Mouse (Mus musculus) lung, postnatal 25 days (tissue): Measurements from ENCODE around the gene Dkk3.
"Not testable (repeated sequence)": the region's sequence is repeated elsewhere in the genome, so short reads cannot be mapped to it uniquely, and the experiment has no call there.

Experiments
- DNase-seq: peaks from one replicate; pipeline ENCODE4 v3.0.0; 2022; ENCODE audit warnings: low spot score

Gene Dkk3

GRCm38 (mm10) chr7:112128810-112129209 is 30.0 kb downstream of the Dkk3 start:
- DNase-seq = no peak

DNA sequence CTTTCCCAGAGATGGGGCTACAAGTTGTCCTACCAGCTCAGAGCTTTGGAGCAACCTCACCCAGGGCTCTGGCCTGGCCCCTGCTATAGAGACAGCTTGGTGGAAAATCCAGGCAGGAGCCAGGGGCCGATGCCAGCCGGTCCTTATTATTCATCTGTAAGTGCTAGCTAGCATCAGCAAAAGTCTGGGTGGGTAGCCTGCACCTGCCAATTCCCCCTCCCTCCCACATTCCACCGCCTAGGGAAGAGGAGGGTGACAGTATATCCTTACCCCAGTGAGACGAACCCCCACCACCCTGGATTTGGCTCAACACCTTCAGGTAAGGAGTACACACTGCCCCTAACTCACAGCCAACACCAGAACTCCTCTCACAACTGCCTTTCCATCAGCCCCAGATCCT is 30.9 kb downstream of the Dkk3 start:
- no peak for DNase-seq

DNA sequence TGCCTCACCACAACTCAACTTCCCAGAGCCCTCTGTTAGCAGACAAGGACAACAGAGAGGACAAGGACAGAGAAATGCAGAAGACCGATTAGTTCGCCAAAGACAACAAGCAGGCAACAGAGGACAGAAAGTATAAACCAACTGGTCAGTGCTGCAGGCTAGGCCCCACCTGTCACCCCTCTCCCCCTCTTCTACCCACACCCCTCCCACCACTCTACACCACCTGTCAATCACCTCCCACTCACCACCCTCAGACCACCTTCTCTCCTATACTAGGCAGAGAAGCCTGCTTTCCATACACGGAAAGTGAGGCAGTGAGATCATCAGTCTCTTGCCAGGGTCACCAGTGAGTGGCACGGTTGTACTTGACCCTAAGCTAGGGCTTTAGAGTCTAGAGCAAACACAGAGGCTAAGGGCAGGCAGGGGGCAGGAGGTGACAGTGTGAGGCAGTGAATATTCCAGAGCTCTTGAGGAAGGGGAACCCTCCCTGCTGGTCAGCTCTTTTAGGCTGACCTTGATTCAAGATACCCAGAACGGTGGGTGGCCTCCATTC is 31.7 kb downstream of the Dkk3 start:
- DNase-seq = no peak

- DNase-seq = no peak
Observed at GRCm38 (mm10) chr7:112125625-112126260, 33.1 kb downstream of the Dkk3 start.

DNA sequence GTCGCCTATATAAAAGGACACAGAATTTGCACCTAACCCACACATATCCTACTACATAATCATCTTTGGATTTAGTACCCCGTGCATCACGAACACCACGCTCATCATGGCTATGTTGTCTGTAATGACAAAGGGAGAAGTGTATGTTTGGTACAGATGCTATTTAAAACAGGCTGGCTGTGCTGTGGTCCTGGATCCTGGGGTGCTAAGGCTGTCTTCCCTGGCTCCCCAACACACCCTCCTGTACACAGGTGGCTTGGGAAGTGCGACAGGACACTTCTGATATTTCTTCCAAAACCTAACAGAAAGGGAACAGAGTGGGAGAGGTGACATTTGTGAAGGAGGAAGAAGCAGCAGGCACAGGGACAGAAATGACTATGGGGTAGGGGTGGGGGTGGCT is 35.2 kb downstream of the Dkk3 start:
- DNase-seq = no peak

GRCm38 (mm10) chr7:112121866-112122500 is 36.9 kb downstream of the Dkk3 start:
- no peak for DNase-seq

GRCm38 (mm10) chr7:112120861-112121810 is 37.7 kb downstream of the Dkk3 start:
- no peak for DNase-seq

DNA sequence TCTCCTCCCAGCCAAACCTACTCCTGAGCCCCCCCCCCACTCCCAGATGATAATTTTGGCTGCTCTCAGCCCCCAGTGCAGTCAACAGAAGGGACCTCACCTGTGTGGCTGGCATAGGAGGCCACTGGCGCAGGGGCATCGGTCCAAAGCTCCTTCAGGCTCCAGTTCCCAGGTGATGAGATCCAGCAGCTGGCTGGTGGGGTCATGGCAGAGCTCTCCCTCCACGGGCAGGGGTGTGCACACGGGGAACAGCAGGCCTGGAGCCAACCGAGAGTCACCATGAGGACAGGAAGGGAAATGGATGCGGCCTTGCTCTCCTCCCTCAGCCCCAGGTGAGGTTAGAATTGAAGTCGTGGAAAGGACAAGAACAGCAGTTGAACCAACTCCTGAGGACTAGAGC is 39.6 kb downstream of the Dkk3 start:
- DNase-seq = no peak

- no peak for DNase-seq
Observed at GRCm38 (mm10) chr7:112118086-112118485, 40.8 kb downstream of the Dkk3 start.

DNA sequence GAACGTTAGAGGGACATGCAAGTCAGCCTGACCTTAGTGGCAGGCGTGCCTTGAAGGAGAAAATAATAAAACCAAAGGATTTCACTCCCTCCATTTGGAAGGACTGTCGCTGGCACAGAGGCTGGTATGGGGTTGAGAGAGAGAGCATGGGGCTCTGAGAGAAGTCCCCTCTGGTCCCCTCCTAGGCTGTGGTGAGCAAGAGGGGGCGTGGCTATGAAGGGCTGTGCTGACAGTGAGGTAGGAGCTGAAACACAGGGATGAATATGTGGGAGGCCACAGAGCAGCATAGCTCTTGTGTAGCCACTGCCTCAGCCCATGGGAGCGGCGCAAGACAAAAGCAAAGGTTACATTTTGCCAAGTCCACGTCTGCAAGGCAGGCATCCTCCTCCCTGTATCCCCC is 41.4 kb downstream of the Dkk3 start:
- no peak for DNase-seq

DNA sequence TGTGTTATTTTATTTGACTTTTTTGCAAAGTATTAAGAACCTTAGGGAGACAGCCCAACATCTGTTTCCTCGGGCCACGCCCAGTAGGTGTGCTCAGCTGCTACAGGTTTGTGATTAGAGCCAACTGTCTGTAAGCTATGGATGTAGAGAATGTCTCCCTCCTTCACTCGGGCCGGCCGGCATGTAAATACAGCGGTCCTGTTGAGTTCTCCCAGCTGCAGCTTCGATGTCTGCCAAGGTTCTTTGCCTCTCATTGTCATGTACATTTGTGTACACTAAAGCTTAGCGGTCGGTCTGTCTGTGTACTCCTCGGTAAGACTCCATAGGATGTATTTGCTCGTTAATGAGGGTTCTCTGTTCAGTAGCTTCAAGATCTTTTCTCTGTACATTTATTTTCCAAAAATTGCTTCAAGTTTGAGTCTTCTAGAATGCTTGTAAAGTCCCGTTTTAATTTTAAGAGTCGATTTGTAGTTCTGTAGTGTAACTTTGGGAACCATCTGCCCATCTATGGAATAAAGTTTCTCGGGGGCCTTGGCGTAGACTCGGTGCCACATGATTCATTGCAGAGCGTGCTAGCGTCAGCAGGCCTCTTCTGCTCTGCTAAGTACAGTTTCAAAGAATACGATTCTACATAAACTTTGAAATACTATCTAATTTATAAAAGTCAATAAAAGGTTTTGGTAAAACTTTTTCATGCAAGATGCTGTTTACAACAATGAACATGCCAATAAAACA is 48.1 kb downstream of the Dkk3 start:
- DNase-seq = no peak

GRCm38 (mm10) chr7:112108757-112109156 is 50.1 kb downstream of the Dkk3 start:
- DNase-seq = no peak

GRCm38 (mm10) chr7:112103816-112104215 is 55.0 kb downstream of the Dkk3 start:
- no peak for DNase-seq

GRCm38 (mm10) chr7:112102933-112103332 is 55.9 kb downstream of the Dkk3 start:
- DNase-seq = no peak

GRCm38 (mm10) chr7:112100887-112101286 is 58.0 kb downstream of the Dkk3 start:
- DNase-seq = no peak

GRCm38 (mm10) chr7:112094923-112095322 is 63.9 kb downstream of the Dkk3 start:
- DNase-seq = not testable (repeated sequence)

DNA sequence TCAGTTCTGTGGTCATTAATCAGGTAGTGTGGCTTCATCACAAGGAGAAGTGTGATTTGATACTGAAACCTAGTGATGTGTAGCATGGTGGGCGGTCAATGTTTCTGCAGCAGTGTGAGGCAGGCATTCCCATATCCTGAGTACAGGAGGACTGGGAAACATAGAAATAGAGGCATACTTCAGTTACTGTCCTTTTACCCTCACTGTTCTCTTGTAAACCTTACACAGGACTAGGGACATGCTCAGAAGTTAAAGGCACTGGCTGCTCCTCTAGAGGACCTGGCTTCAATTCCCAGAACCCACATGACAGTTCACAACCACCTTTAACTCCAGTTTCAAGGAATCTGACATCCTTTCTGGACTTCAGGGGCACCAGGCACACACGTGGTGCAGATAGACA is 72.7 kb downstream of the Dkk3 start:
- DNase-seq = no peak

DNA sequence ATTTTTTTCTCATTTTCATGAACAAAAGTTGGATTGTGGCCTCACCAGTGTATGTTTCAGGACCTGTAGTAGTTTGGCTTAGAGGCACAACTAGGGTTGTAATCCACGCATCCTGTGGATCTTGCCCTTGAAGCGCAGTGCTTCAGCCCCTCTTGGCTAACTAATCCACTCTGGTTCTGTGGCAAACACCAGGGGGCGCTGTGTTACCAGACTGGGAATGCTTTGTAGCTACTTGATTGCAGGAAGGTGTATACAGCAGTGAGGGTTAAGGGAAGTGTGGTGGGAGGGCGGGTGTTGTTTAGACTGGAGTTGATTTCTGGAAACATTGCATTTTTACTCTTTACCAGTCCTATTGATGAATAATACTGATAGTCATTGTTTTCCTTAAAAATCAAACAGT is 73.8 kb downstream of the Dkk3 start:
- DNase-seq = peak; percentile 78

- DNase-seq = no peak
Observed at GRCm38 (mm10) chr7:112084222-112084621, 74.6 kb downstream of the Dkk3 start.

DNA sequence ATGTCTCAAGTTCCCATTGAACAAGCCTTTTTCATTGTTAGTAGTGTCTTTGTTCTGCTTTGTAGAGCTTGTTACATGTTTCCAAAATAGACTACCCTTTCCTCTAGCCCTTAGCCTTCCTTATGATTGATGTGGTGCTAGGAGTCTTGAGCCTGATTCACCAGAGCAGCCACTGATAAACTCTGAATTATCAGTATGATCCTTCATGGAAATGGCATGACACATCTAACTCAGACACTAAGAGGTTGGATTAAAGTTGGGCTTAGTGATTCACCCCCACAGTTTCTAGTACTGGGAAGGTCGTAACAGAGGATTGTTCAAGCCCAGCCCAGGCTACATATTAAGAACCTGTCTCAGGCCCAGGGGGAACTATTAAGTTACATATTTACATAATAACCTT is 76.2 kb downstream of the Dkk3 start:
- no peak for DNase-seq

- no peak for DNase-seq
Observed at GRCm38 (mm10) chr7:112074868-112075267, 84.0 kb downstream of the Dkk3 start.
